Mouse (Mus musculus): Measurements from ENCODE around the gene Gm49392.

DNA sequence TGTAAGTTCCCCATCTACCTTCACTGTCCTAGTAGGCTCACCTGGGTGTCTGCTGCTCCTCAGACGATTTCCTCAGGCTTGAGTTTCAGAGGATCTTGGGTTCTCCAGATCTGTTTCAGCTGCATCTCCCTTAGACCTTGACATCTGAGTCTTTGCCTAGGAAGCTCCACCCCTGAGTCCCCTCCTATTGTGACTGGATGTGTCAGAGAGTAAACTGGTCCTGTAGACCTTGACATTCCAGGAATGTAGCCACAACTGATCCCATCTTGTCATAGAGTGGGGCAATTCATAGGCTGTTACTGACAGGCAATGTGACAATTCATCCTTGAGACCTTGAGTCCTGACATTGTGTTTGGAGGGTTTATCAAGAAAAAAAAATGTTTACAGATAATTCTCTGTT is 32.4 kb downstream of the Gm49392 start, which contains the start of gene 4930486L24Rik:
- TF ChIP-seq CTCF (IDR thresholded peaks at IDR 0.05; ENCODE audit: low read depth, low read length), result no peak
- no peak for TF ChIP-seq TAL1 (conservative IDR thresholded peaks at IDR 0.05; ENCODE audit: low read depth, low read length)
- no peak for TF ChIP-seq GATA1 (IDR thresholded peaks at IDR 0.05; ENCODE audit: borderline replicate concordance, low read length)
- no peak for TF ChIP-seq POLR2AphosphoS5 (IDR thresholded peaks at IDR 0.05; ENCODE audit: insufficient replicate concordance, low read depth, low read length)
- TF ChIP-seq GATA2 (IDR thresholded peaks at IDR 0.05; ENCODE audit: borderline replicate concordance, low read depth, low read length), result no peak
